Mouse (Mus musculus) right cerebral cortex, postnatal 14 days (tissue): ENCODE measurements around the gene Col9a1.

Source experiments
- DNase-seq: peaks from one replicate; pipeline ENCODE4 v3.0.0; 2022

Gene Col9a1

GRCm38 (mm10) chr1:24222981-24223612, 45.7 kb downstream of the Col9a1 start:
- peak; percentile 60 for DNase-seq

DNA sequence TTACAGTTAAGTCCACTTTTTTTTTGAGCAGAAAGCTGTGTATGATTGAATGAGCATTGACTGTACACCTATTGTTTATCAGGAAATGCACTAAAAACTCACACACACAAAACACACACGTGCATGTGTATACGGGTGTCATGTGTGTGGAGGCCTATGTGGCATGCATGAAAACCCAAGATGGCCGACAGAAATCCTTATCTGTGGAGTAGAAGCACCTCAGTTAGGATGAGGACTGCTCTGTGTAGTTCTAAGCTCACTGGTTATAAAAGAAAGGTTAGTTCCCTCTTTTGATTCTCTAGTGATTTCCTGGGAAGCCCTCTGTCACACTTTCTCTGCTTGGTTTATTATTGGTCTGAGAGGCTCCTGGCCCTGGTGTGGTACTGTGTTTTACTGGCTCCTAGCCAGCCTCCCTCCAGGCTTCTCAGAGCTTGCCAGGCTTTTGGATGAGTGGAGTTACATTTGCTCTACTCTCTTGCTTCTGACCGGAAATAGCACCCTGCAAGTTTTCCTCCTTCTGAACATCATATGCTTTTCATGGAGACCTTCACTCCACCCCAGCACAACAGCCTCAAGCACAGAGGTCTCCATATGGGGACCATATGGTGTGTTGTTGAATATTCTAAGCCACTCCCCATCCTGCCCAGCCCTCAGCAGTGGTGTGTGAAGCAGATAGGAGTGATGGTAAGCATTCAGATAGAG, 48.6 kb downstream of the Col9a1 start:
- DNase-seq, result peak; percentile 11

DNA sequence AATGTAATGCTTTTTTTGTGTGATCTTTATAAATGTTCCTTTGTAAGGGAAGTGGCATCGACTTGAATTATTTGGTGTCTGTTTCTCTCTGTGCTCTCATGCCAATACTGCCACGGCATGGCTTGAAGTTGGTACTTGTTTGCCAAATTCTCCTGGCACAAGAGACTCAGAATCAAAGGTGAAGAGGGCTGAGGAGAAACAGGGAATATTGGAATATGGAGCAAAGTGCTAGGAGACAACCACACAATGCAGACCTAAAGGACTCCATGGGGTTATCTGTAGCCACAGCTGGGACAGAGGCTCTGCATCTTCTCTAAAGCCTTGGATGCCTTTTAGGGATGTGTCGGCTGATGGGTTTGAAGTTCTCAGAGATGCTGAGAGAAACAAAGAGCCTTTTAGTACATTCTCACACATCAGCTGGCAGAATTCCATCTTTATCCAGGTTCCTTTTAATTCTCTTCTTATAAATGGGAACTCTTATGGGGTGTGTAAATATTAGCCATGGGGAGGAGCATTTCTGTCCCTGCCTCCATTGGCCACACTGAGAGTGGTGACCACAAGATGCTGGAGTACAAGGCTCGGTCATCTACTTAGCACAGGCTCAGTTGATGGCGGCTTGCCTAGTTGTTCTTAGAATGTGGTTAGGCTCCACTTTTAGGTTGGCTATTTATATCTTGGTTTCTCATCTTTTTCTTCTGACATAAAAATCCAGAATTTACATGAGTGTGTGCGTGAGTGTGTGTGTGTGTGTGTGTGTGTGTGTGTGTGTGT, 49.7 kb downstream of the Col9a1 start:
- no peak for DNase-seq

GRCm38 (mm10) chr1:24229552-24229951, 52.1 kb downstream of the Col9a1 start:
- no peak for DNase-seq

GRCm38 (mm10) chr1:24230428-24230827, 53.0 kb downstream of the Col9a1 start:
- DNase-seq, result peak; percentile 22

- no peak for DNase-seq
Observed at GRCm38 (mm10) chr1:24231504-24232270, 54.3 kb downstream of the Col9a1 start.

GRCm38 (mm10) chr1:24236330-24236729, 58.9 kb downstream of the Col9a1 start:
- DNase-seq, result no peak

- no peak for DNase-seq
Observed at GRCm38 (mm10) chr1:24240039-24240691, 62.8 kb downstream of the Col9a1 start.

- DNase-seq, result no peak
Observed at GRCm38 (mm10) chr1:24244931-24245330, 67.5 kb downstream of the Col9a1 start.

DNA sequence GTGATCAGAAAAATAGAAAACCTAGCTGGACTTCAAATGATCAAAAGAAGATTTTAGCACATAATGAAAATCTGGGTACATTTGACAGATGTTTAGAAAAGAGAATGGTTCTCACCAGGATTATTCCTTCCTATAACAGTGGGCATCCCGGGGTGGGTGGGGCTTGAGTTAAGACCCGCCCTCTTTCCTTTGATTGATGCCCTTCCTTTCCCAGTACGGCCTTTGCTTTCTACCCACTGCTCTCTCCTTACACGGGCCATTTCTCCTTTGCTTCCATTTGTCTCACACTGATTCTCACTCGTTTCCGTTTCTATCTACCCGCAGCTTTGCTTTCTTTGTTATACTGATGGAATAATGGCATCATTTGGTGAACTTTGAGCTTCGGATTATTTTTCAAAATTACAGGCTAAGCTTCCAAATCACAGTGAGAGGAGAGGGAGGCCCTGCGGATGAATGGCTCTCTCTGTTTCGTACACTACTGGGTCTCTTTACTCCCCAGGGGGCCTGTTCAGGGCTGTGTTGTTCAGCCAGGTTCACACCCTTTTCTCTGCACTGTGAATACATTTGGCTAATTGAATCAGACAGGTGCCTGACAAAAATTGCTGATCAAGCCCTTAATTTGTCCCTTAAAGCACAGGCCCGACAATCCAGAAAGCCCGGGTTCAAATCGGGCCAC, 68.4 kb downstream of the Col9a1 start:
- no peak for DNase-seq

- no peak for DNase-seq
Observed at GRCm38 (mm10) chr1:24248294-24249104, 71.1 kb downstream of the Col9a1 start.

DNA sequence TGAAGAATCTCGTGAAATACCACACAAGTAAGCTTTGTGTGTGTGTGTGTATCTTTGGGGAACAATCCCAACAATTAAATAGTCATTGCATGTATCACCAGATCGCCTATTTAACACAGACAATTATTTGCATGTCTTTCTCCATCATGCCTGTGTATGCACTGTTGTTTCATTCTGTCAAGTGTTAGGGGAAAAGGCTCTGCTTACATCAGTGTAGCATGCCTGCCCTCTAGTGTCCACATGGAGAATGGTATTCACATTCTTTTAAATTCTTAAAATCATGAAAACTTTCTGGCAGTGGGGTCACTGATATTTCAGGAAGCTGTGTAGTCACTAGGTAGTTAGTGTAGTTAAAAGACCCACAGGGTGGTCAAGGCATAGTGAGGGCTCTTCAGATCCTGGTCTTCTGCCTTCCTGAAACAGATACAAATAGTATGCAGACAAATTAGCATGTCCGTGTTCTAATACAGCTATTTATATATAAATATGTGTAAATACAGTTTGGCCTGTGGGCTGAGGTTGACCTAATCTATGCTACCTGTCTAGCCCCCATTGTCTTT, 71.8 kb downstream of the Col9a1 start:
- DNase-seq, result peak; percentile 25

DNA sequence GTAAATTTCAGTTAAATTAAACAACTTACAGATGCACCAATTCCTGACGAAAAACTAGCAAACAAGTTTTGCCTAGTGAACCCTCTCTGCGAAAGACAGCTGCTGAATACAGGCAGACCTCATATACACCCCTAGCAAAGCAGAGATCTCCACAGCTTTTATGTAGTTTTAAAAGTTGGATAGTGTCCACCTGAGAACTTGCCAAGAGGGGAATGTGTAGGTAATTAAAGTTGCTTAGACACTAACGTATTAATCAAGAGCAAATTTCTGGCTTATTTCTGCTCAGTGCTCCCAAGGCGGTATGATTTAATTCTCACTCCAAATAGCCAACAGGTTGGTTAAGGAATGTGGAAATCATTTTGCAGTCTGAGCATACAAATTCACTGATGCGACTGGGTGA, 80.6 kb downstream of the Col9a1 start:
- no peak for DNase-seq

DNA sequence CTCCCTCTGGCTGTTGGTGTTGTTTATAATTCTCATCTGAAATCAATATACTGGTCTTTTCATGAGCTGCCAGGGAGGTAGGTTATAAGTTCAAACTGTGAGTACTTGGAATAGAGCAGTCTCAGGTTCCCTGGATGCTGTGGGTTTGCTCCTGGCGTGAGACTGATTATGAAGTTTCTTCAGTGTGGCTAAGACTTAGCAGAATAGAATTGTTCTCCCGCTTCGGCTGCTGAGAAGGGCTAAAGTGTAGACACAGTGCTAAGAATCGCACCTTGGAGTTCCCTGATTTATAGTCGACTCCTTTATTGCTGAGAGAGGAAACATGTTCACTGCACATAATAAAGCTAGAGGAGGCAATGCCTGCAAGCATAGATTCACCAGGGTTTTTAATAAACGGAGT, 82.0 kb downstream of the Col9a1 start:
- DNase-seq, result no peak

GRCm38 (mm10) chr1:24261181-24261580, 83.8 kb downstream of the Col9a1 start:
- DNase-seq, result no peak

GRCm38 (mm10) chr1:24267022-24267421, 89.6 kb downstream of the Col9a1 start:
- no peak for DNase-seq

GRCm38 (mm10) chr1:24286360-24286759, 109.0 kb downstream of the Col9a1 start:
- DNase-seq, result no peak

DNA sequence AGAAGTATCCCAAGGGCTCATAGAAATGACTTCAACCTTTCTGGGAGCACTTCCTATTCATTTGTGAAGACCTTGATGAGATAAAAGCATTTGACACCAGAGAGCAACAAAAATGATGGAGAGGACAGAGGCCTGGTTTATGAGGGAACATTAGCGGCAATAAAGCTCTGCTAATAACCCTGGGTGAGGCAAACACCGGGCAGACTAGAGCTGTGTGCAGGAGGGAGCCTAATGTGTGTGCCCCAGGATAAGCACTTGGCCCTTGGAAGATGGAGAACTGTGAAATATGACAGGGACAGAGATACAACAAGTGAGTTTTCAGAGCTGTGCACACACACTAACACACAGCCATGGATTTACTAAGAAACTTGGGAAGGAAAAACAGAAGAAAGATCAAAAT, 115.1 kb downstream of the Col9a1 start:
- no peak for DNase-seq

DNA sequence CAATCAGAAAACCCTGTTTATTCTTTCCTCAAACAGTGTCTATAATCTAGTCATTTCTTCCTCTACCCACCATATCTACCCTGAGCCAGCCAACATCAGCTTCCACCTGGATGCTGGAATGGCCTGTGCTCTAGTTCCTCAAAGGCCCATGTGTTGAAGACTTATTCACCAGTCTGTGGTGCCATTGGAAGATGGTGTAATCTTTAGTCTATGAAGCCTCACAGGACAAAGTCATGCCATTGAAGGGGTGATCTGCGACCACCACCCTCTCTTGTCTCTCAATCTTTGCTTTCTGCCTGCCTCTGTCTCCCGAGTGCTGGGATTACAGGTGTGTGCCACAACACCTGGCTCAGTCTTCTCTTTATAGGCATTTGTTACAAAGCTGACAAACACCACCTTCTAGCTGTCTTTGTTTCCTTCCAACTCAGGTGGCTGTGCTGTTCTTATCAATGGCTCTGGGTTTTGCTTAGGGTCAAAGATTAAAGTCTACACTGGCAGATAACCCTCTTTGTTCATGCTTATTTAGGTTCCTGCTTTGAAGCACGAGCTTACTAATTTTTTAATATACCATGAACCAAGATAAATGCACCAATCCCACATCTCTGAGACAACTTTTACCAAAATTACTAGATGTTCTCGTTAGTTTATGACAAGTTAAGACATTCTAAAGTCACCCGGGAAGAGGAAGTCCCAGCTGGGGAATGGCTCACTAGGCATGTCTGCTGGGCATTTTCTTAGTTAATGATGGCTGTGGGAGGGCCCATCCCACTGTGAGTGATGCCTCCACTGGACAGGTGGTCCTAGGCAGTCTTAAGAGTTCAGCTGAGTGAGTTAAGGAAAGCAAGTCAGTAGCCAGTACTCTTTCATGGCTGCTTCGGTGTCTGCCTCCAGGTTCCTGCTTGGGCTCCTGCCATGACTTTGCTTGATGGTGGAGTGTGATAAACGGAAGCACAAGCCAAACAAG, 117.9 kb downstream of the Col9a1 start:
- DNase-seq, result no peak

DNA sequence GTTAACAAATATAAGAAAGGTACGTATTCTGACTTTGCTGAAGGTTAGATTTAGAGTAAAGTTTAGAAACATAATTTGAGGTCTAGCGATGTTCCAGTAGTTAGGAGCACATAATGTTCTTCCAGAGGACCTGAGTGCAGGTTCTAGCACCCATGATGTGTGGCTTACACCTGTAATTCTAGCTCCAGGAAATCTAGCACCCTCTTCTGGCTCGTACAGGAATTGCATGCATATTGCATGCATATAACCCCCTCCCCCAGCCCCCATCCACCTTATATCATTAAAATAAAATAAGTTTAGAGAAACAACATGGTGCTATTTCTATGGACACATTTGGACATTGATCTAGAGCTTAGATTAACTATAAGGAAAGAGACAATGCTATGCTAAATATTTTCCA, 123.3 kb downstream of the Col9a1 start:
- no peak for DNase-seq
